Mouse (Mus musculus) retina, adult 2 months (tissue): Measurements from ENCODE around the gene Zkscan14.
A peak's percentile ranks its signal among the peaks of the same experiment; 100 is the strongest.
"Not testable (repeated sequence)": the region's sequence is repeated elsewhere in the genome, so short reads cannot be mapped to it uniquely, and the experiment has no call there.

Experiments used
- DNase-seq: peaks from one replicate; pipeline ENCODE4 v3.0.0-alpha.2; 2012; ENCODE audit warnings: low read depth, low spot score

The Zkscan14 gene

DNA sequence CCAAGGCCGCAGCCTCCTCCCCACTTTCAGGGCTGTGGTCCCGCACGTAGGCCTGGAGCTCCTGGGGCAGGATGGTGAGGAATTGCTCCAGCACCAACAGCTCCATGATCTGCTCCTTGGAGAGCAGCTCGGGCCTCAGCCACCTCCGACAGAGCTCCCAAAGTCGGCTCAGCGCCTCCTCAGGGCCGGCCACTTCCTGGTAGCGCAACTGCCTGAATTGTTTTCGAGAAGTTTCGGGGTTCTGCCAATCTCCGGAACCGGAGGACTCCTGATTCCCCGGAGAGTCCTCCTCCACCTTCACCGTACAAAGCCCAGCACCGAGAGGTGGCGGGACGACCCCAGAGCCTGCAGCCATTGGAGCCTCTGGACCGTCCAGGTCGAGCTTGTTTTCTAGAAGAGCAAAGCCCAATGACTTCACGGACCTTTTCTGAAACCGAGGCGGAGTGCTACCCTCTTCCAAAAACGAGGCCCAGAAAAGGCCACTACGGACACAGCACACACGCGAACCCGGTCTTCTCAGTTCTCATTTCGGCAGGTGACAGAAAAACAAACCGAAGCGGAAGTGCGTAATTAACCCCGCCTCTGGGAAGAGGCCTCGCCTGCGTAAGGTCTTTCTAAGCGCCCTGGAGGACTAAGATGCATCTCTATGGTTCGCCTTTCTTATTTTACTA lies at the start of gene Zkscan14:
TSS of gene Zkscan14 (minus strand) at position 548 of the 671 bp plus-strand sequence.
- DNase-seq, result peak; percentile 76

DNA sequence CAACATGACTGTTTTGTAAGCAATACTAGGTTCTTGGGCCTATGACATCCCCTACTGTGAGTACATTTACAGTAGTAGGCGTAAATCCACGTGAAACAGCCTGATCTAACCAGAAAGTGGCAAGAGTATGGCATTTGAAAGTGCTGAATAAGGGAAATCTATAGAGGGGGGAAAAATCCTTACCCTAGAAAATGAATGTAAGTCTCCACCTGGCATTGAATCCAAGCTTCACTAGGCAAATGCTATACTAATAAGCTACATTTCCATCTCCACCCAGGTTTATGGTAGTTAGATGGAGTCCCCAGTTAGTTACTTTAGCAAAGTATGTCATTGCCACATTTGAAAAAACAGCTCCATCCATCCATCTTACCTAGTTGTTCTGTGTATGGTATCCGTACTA lies 47.9 kb upstream of the Zkscan14 start:
- no peak for DNase-seq

DNA sequence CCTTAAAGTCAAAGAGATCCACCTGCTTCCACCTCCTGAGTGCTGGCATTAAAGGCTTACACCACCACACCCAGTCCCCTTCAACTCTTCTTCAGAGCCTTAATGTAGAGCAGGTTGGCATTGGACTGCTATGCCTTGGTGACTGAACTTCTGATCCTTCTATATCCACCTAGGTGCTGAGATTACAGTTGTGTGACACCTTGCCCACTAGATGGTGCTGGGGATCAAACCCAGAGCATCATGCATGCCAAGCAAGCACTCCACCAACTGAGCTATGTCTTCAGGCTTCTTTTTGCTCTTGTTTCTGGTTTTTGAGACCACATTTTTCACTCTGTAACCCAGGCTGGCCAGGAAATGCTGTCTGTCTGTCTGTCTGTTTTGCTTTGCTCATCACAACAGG lies 33.0 kb upstream of the Zkscan14 start:
- no peak for DNase-seq

DNA sequence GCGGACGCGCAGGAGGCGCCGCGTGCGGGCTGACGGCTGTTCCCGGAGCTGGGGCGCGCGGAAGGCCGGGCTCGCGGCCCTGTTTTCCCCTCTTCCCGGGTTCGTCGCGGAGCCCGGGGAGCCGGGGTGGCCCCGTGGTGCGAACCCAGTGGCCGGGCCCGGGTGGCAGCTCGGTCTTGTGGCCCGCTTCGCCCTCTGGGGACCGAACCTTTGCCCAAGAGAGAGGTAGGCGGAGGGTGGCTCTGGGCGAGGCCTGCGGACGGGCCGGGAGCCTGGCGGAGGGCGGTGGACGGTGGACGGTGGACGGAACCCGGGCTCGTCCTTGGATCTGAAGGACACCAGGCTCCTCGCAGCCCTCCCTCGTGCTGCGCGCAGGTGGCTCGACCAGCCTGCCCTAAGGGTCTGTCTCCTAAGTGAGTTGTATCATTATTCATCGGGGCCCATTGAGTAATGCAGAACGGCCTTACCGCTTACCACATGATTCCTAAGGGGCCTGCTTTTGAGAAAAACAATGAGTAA lies 30.3 kb upstream of the Zkscan14 start:
- DNase-seq, result no peak

DNA sequence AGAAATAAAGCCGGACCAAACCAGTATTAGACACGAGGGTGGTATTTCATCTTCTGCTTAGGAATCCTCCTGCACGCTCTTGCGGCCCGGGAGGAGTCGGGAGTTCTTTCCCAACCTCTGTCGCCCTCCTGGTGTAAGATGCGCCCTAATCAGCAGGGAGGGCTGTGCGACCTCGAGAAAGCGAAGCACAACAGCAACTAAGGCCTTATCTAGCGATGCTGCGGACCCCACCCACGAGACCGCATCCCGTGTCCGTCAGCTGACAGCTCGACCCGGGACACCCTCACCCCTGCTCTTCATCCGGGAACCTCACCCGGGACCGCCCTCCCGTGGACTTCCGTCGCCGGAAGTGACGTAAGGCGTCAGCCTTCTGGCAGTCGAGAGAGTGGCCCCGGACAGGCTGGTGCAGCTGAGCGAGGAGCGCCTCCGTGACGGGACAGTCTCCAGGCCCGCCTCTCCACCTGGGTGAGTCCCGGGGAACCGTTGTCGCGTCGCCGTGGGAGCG lies 29.8 kb upstream of the Zkscan14 start, which contains the start of gene Zfp655:
TSS of gene Zfp655 (plus strand) at position 349 of the 505 bp plus-strand sequence.
- DNase-seq, result peak; percentile 92

DNA sequence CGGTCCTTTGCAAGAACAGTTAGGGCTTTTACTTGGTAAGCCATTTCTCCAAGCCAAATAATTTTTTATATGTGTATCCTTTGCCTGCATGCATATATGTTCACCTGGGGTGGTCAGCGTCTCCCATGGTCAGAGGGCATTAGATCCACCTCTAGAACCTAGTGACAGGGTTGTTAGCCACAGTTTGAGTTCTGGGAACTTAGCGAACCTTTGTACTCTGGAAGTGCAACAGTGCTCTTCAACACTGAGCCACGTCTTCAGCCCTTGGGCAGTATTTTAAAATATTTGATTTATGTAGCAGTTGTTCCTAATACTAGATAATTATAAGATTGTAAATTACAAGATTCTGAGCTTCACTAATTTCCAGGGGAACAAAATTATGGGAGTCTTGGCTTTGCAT lies 29.0 kb upstream of the Zkscan14 start:
- no peak for DNase-seq

DNA sequence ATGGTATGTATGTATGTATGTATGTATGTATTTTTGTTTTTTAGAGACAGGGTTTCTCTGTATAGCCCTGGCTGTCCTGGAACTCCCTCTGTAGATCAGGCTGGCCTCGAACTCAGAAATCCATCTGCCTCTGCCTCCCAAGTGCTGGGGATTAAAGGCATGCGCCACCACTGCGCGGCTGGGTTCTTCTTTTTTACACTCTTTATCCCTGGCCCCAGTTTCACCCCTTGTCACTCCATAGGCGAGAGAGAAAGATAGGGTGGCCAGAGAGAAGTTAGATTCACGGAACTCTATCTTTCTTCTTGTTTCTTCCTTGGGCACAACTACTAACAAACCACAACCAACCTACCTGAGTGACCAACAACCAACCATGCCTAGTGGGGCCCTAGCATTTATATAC lies 27.6 kb upstream of the Zkscan14 start:
- DNase-seq, result not testable (repeated sequence)

DNA sequence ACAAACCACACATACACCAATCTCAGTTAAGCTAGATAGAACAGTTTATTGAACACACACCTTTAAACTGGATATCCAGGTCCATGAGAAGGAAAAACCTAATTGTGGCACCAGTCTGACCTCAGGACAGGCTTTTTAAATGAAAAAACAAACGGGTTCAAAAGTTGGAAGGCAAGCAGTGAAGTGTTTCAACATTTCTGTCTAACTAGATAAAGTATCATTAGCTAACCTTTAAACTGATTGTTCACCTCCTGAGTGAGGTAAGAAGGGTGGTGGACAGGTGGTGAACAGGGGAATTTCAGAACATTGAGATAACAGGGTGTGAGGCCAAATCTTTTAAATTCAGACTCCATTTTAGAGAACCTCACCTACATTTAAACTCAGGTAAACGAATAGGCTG lies 24.8 kb upstream of the Zkscan14 start:
- no peak for DNase-seq

DNA sequence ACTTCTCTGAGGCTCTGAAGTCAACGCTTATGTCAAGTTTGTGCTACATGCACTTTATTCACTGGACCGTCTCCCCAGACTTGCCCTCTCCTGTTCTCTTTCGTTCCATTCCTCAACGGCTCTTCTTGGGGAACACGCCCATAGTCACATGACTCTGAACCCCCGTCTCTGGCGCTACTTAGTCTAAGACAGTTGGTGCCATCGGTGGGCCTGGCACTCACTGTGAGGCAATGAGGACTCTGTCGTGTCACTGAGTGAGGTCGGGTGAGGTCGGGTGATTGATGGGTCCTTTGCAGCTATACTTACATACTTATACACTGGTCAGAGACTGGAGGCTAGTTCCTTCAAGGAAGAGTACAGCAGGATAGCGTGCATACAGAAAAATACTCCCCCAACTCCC lies 21.7 kb upstream of the Zkscan14 start:
- no peak for DNase-seq

DNA sequence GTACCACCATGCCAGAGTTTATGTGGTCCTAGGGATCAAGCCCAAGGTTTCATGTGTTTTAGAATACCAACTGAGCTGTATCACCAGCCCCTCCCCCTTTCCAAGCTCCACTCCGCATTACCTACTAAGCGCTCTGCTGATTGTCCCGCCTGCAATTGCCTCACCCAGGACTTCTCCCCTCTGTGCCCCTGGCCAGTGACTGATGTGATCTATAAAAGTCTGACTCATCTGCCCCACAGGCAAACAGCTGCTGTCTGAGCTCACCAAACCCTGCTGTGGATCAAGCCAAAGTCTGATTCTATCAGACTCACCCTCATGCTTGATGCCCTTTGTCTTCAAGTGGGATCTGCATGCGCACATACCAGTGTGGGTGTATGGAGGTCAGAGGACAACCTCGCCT lies 21.2 kb upstream of the Zkscan14 start:
- no peak for DNase-seq

DNA sequence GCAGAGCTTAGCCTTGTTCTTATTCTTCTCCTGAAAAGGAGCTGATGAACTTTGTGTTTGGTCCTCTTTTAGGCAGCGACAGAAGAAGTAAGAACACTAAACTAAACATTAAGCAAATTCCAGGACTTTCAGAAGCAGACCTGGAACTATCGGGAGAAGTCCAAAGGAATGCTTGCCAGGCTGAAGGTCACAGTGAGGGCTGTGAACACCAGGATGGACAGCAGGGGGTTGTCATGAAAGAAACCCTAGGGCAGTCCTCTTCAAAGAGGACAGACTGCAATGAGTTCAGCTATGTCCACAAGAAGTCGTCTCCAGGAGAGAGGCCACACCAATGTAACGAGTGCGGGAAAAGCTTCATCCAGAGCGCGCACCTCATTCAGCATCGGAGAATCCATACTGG lies 18.3 kb upstream of the Zkscan14 start:
- no peak for DNase-seq

DNA sequence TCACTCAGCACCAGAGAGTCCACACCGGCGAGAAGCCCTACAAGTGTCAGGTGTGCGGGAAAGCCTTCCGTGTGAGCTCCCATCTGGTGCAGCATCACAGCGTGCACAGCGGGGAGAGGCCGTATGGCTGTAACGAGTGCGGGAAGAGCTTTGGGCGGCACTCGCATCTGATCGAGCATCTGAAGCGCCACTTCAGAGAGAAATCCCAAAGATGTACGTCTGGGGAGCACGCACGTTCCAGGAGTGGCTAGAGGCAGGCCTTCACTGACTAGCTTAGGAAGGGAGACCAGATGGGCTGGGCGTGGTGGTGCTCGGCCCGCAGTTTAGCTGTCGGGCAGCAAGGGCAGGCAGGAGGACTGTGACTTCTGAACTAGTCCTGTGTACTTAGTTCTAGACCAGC lies 17.0 kb upstream of the Zkscan14 start:
- no peak for DNase-seq

DNA sequence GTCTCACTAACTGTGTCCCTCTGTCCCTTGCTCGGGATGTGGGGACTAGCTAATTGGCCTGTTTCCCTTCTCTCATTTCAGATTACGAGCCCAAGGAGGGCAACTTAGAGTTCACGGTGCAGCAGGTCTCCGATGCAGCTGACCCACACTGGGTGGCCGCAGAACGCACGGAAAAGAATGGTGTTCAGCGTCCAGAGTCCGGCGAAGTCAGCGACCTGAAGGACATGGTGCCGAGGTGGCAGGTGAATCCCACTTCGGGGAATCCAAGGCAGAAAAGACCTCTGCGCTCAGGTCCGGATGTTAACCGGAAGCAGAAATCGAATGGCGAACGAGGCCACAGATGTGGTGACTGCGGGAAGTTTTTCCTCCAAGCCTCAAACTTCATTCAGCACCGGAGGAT lies 16.5 kb upstream of the Zkscan14 start:
- no peak for DNase-seq

DNA sequence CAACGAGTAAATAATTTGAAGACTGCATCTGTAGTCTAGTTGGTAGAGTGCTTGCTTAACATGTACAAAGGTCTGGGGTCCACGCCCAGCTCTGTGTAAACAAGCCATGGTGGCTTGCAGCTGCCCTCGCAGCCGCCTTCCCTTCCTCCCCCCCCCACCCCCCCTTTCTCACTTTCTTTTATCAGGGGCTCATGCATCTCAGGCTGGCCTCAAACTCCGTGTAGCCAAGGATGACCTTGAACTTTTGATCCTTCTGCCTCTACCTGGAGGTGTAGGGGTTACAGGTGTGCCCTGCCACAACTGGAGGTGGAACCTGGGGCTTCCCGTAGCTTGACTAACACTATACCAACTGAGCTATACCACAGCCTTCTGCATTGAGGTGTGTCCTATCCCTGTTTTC lies 16.1 kb upstream of the Zkscan14 start:
- no peak for DNase-seq

DNA sequence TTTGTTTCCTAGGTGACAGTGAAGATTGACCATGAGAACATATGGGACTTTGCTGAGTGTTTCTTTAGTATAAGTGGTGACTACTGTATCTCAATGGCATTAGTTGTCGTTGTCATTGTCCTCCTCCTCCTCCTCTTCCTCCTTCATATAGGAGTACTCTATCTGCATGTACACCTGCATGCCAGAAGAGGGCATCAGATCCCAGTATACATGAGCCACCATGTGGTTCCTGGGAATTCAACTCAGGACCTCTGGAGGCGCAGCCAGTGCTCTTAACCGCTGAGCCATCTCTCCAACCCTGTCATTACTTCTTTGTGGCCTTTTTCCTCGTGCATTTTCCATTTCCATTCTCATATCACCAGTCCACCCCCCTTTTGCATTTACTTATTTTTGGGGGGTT lies 13.0 kb upstream of the Zkscan14 start:
- DNase-seq, result no peak

DNA sequence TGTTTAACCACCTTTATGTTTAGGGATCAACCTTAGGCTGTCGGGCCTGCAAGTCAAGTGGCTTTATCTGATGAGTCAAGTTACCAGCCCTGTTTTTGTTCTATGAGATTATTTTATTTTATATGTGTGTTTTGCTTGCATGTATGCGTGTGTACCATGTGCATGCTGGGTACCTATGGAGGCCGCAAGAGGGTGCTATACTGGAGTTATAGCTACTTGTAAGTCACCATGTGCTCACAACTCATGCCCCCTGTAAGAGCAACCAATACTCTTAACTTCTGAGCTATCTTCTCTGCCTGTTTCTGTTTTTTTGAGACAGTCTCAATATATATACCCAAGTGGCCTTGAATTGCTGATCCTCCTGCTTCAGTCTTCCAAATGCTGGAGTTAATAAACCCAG lies 11.8 kb upstream of the Zkscan14 start:
- no peak for DNase-seq

DNA sequence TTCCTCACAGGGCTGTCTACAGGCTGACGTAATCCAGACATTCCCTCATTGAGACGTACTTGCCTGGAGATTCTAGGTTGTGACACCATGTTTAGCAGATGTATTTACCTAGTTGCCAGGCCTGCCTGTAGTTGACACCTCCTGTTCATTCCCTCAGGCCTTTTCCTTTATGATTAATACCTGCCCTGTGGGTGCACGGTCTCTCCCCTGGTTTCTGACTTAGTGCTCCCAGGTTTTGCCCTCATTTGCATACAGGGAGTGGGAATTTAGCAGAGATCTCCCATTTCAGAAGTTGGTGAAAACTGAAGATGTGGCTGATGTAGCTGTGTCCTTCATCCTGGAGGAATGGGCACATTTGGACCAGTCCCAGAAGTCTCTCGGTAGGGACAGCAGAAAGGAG lies 10.5 kb upstream of the Zkscan14 start:
- DNase-seq, result no peak

DNA sequence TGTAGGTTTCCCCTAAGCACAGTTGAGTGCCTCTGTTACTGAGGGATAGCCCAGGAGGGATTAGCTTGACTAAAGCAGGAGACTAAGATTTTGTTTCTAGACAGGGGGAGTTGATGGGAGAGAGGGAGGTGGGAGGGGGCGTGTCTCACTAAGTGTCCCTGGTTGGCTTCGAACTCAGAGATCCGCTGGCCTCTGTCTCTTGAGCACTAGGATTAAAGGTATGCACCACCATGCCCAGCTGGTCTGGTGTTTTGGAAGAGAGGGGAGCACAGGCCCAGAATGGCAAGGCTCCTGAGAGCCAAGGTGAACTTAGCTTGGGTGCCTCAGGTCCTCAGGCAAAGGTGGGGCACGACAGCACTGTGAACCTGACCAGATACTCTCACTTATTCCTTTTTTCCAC lies 9.7 kb upstream of the Zkscan14 start:
- no peak for DNase-seq

DNA sequence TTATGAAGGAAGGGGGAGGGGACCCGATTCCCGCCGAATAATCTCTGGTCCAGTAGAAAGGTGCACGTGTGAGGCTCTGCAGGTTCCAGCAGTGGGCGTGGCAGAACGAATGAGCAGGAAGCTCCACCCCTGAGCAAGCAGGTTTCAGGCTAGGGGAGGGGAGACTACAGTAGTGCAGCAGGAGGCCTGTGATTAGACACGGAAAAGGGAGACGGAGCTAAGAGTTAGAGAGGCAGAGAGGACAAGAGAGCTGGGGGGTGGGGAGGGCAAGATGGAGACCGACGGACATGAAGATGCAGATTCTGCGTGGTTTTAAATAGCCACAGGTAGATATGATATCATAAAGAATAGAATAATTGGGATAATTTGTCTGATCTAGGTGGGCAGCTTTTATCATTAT lies 6.7 kb upstream of the Zkscan14 start:
- DNase-seq, result not testable (repeated sequence)

DNA sequence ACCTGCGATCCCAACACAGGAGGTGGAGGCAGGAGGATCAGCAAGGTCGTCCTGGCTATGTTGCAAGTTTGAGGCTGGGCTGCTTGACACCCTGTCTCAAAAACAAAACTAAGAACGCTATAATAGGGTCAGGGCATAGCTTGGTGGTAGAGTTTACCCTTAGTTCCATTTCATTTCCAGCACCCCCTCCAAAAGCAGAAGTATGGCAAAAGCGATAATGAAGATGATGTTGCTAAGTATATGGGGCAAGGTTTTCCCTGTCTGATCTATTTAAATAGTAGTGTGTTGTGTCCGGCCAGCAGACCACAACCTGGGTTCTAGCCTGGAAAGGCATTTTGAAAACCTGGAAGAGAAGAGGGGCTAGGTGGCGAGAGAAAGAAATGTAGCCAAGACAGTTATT lies 6.3 kb upstream of the Zkscan14 start:
- no peak for DNase-seq

DNA sequence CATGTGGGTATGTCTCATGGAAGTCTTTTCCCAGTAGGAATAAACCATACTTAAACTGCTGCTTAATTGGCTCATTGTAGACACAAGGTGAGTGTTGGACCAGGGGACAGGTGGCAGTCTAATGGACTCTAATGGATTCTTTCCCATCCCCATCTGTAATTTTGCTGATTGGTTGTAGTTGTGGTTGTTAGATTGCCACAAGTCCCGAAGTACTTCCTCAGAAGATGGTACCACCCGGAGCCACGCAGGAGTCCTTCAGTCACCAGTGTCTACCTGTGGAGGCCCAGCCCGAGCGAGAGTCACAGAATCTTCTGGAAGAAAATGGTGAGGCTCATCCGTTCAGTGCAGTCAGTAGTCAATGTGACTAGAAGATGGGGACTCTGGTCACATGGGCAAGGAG lies 5.7 kb upstream of the Zkscan14 start:
- DNase-seq, result no peak

DNA sequence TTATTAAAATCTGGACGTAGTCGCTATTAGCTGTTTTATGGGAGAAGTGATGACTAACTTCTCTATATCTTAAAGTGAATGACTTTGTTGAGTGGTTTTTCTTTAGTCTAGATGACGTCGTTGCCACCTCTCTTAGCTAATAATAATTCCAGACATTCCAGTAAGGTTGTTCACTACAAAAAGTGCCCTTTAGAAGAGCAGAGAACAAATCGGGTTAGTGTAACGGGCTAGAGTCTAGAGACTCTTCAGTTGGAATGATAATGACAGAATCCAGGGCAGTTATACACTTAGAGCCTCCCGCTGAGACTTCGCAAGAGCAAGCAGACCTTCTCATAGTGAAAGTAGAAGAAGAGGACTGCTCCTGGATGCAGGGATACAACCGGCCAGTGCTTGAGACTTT lies 3.4 kb upstream of the Zkscan14 start:
- DNase-seq, result no peak

DNA sequence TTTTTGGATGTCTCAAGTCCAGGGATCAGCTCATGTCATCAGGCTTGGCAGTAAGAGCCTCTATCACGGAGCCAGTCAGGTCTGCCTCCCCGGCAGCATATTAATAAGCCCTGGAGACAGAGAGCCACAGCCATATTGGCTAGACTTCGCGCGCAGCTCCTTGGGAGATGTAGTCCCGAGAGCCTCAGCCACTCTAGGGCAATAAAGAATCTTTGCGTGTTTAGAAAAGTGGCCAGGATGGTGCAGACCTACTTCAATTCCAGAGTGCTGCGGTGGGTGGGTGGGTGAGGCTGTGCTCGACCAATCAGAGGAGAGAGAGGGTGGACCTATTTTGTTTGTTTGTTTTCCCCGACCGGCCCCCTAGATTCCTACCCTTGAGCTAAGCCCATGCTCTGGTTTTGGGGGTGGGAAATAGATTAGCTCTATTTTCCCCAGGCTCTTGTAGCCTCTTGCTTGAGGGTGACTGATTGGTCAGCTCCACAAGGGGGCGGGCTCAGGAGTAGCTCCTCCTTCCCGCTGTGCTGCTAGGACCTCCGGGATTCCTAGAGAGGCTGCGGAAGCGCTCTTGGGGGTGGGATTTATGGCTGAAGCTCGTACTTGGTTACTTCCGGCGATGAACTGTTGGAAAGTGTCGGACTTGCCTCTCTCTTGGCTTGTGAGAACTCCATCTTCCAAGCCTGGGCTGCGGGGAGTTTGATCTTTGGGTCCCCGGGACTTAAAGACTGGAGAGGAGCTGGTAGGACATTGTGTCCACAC lies 2.4 kb upstream of the Zkscan14 start, which contains the start of gene Zkscan5:
TSS of gene Zkscan5 (plus strand) at position 627 of the 756 bp plus-strand sequence.
- DNase-seq, result peak; percentile 94
